Mouse (Mus musculus) hindbrain, embryonic 10.5 days (tissue): Measurements from ENCODE around the gene Gnao1. TPM values are rescaled to one million over a fixed set of nuclear protein-coding genes. Genes with fewer than 3 reads are reported as not detected.

ENCODE experiments used
- DNase-seq: peaks from one replicate; pipeline ENCODE4 v3.0.0-alpha.2; 2017; ENCODE audit warnings: low spot score
- H3K27ac ChIP-seq: fragments of 300-500 bp; sonication (generic); 2 replicates; pipeline ENCODE4 v1.5.1; 2016; ENCODE audit warnings: mild to moderate bottlenecking, moderate library complexity
- H3K27me3 ChIP-seq: fragments of 300-500 bp; sonication (generic); 2 replicates; pipeline ENCODE4 v1.6.1; 2016; ENCODE audit warnings: mild to moderate bottlenecking; ENCODE audit not compliant: poor library complexity, insufficient read depth, severe bottlenecking
- H3K36me3 ChIP-seq: fragments of 300-500 bp; sonication (generic); 2 replicates; pipeline ENCODE4 v1.6.1; 2016; ENCODE audit warnings: mild to moderate bottlenecking, moderate library complexity
- H3K4me1 ChIP-seq: fragments of 300-500 bp; sonication (generic); replicated peaks from 2 replicates; pipeline ENCODE4 v1.6.1; 2016; ENCODE audit warnings: mild to moderate bottlenecking
- H3K4me3 ChIP-seq: fragments of 300-500 bp; sonication (generic); 2 replicates; pipeline ENCODE4 v1.5.1; 2016; ENCODE audit warnings: mild to moderate bottlenecking, moderate library complexity
- H3K9me3 ChIP-seq: fragments of 300-500 bp; sonication (generic); 2 replicates; pipeline ENCODE4 v1.6.1; 2016; ENCODE audit warnings: mild to moderate bottlenecking, moderate library complexity
- WGBS: fragments of 180-500 bp; shearing (Covaris S2); methylation state at CpG from one replicate; pipeline ENCODE4 v1.1.7; 2016; 5-methylcytosine and 5-hydroxymethylcytosine counted together
- polyA plus RNA-seq: library from polyadenylated mRNA; unstranded; fragments of >200 nt; fragmentation: Nextera tagmentation; extraction: Ambion mirVana; gene quantifications from 2 replicates; pipeline ENCODE4 v1.2.1, GENCODE M21; 2016

The Gnao1 gene
- polyA plus RNA-seq, 1 experiment from 2014 or later = 32.7 TPM

DNA sequence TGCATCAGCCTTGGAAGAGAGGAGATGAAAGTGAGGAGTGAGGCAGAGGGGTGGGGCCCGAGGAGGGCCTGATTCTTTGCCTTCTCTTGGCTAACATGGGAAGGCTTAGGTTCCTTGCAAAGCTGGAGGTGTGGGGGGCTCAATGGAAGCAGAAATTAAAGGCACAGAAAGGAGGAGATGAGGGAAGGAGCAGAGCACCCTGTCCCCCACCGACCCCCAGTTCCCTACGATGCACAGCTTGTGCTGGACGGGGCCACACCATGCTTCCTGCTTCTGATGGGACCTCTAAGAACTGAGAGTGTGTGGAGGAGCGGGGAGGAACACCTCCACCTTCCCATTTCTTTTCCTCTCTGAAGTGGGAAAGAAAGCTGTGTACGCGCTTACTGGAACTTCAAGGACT lies 11.6 kb downstream of the Gnao1 start:
- WGBS = 92% methylated on average over 7 of the region's 7 CpGs
- Histone ChIP-seq H3K4me3 (no peak overlapping the region), H3K9me3 (no peaks in the 10 kb centered on the region), H3K36me3 (peaks cover 12% of the 10 kb centered on the region; the same call in 1 of the 2 replicates), H3K27ac (no peak overlapping the region), H3K4me1 (peaks cover 4% of the 10 kb centered on the region; the same call in 1 of the 2 replicates), H3K27me3 (no peaks in the 10 kb centered on the region)
- DNase-seq = peak; percentile 1

DNA sequence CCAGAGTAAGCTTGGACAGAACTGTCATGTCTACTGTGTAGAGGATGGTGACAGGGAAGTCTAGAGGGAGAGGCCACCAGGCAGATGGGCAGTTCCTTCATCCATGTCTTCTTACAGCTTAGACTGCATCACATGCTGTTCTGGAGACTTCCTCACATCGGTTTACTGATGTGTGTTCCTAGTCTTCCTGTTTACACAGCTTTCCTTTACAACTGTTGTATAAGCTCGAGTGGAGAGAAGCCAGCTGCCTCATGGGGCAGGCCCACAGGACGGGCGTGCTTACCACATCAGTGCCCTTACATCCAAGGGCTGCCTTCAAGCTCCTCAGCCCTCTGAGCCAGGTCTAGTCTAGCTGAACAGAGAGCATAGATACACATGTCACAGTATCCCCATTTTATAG lies 15.6 kb downstream of the Gnao1 start:
- H3K9me3 ChIP-seq = no peaks in the 10 kb centered on the region
- no peak for DNase-seq
- peaks cover 5% of the 10 kb centered on the region; the same call in 1 of the 2 replicates for H3K36me3 ChIP-seq
- H3K4me3 ChIP-seq = no peak overlapping the region
- no peak overlapping the region for H3K27ac ChIP-seq
- no peaks in the 10 kb centered on the region for H3K27me3 ChIP-seq
- 72% methylated on average over 4 of the region's 4 CpGs for WGBS
- 0 out of 2 replicates have a peak, but pooled peaks cover 4% of the 10 kb centered on the region for H3K4me1 ChIP-seq

GRCm38 (mm10) chr8:93830626-93831025 lies 20.9 kb downstream of the Gnao1 start:
- 91% methylated on average over 3 of the region's 3 CpGs for whole genome bisulfite sequencing
- Histone ChIP-seq H3K4me3 (no peak overlapping the region), H3K4me1 (peaks cover 10% of the 10 kb centered on the region), H3K9me3 (no peaks in the 10 kb centered on the region), H3K27me3 (no peaks in the 10 kb centered on the region), H3K27ac (no peak overlapping the region), H3K36me3 (no peaks in the 10 kb centered on the region)
- no peak for DNase-seq

GRCm38 (mm10) chr8:93835771-93836170 lies 26.0 kb downstream of the Gnao1 start:
- no peak for DNase-seq
- no peak overlapping the region for H3K27ac ChIP-seq
- 65% methylated on average over 5 of the region's 5 CpGs for WGBS
- H3K9me3 ChIP-seq = no peaks in the 10 kb centered on the region
- no peak overlapping the region for H3K4me3 ChIP-seq
- no peaks in the 10 kb centered on the region for H3K27me3 ChIP-seq
- no peaks in the 10 kb centered on the region for H3K36me3 ChIP-seq
- H3K4me1 ChIP-seq = peaks cover 41% of the 10 kb centered on the region

GRCm38 (mm10) chr8:93839113-93839512 lies 29.3 kb downstream of the Gnao1 start:
- H3K36me3 ChIP-seq = no peaks in the 10 kb centered on the region
- no peaks in the 10 kb centered on the region for H3K9me3 ChIP-seq
- no peak overlapping the region for H3K27ac ChIP-seq
- DNase-seq = no peak
- 28% methylated on average over 8 of the region's 8 CpGs for WGBS
- H3K4me3 ChIP-seq = no peak overlapping the region
- H3K4me1 ChIP-seq = peaks cover 49% of the 10 kb centered on the region
- H3K27me3 ChIP-seq = no peaks in the 10 kb centered on the region

GRCm38 (mm10) chr8:93840486-93840885 lies 30.7 kb downstream of the Gnao1 start:
- H3K9me3 ChIP-seq = no peaks in the 10 kb centered on the region
- peaks cover 51% of the 10 kb centered on the region for H3K4me1 ChIP-seq
- WGBS = 77% methylated on average over 4 of the region's 4 CpGs
- no peak for DNase-seq
- H3K36me3 ChIP-seq = no peaks in the 10 kb centered on the region
- H3K27ac ChIP-seq = no peak overlapping the region
- H3K4me3 ChIP-seq = no peak overlapping the region
- H3K27me3 ChIP-seq = no peaks in the 10 kb centered on the region

DNA sequence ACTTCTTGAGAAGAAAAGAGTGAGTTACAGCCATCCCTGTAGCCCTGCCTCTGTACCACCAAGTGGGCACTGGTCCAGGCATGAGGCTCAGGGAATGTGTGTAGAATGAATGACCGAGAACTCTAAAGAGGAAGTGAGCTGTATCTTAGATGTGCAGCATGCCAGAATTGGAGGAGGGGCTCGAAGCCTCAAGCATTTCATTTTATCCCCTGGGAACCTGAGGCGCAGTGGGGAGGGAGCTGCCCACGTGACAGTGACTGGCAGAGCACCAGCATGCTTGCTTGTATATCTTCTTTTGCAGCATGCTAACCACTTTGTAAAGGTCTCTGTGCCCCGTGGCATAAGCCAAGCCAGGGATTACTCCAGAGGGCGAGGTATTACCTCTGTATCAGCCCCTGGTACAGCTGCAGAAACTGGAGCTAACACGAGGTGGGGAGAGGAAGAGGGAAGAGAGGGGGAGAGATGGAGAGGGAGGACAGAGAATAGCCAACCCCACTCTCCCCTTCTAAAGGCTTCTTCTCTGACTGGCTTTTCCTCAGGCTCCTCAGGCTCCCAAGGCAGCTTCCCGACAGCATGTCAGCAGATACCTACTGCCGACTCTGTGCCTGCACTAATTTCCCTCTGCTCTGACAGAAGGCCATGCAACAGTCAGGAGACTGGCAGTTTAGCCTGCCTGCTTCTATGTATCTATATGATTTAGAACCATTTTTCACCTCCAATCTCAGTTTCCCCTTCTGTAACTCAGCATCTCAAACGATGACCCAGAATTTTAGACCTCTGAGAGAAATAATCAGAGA lies 31.4 kb downstream of the Gnao1 start:
- no peak for DNase-seq
- peak overlapping the region; percentile 45; the same call in 1 of the 2 replicates for H3K27ac ChIP-seq
- WGBS = 58% methylated on average over 10 of the region's 10 CpGs
- H3K27me3 ChIP-seq = no peaks in the 10 kb centered on the region
- H3K4me1 ChIP-seq = peaks cover 47% of the 10 kb centered on the region
- H3K4me3 ChIP-seq = no peak overlapping the region
- H3K36me3 ChIP-seq = no peaks in the 10 kb centered on the region
- no peaks in the 10 kb centered on the region for H3K9me3 ChIP-seq

DNA sequence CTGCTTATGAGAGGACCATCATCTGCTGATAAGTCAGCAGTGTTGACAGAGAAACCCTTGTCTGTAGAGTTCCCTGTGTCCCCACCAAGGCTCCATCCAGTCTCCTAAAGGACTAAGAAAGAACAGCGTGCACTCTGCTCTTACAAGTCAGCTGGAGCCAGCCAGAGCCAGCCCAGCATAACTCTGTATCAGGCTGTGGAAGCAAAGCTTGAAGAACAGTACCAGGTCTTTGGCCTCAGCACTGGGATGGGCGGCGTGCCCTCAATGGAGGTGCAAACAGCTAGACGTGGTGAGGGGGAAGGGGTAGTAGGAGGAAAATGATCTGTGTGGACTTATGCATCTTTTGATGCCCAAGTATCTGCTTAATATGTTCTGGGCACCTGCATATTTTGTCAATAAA lies 32.8 kb downstream of the Gnao1 start:
- no peaks in the 10 kb centered on the region for H3K27me3 ChIP-seq
- no peak for DNase-seq
- no peak overlapping the region for H3K4me3 ChIP-seq
- H3K27ac ChIP-seq = no peak overlapping the region
- no peaks in the 10 kb centered on the region for H3K9me3 ChIP-seq
- H3K36me3 ChIP-seq = no peaks in the 10 kb centered on the region
- 85% methylated on average over 4 of the region's 4 CpGs for WGBS
- H3K4me1 ChIP-seq = peaks cover 45% of the 10 kb centered on the region

DNA sequence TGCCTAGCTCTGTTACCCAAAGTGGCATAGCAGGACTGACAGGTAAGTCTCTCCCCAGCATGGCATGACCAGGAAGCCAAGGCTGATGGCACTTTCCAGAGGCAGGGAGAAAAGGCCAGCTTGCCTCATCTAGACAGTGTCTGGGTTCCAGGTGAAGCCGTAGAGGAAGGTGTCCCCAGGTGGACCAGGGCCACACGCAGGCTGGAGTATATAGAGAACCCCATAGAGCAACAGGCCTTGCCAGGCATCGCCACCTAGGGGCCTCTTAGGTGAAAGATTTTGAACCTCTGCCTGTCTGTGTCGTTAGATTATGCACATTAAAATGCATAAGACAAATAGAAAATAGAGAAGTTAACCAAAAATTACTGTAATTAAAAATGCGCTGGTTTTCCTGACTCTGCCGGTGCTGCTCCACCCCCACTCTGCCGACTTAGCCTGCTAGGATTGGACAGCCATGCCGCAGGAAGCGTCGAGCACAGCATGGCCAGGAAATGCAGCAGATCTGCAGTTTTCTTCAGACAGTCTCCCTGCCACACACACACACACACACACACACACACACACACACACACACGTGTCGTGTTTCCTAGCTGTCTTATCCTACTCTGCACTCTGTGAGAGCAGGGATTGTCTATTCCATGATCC lies 34.2 kb downstream of the Gnao1 start:
- H3K4me3 ChIP-seq = no peak overlapping the region
- DNase-seq = no peak
- H3K27ac ChIP-seq = no peak overlapping the region
- H3K27me3 ChIP-seq = no peaks in the 10 kb centered on the region
- H3K9me3 ChIP-seq = no peaks in the 10 kb centered on the region
- no peaks in the 10 kb centered on the region for H3K36me3 ChIP-seq
- WGBS = 45% methylated on average over 12 of the region's 12 CpGs
- peaks cover 31% of the 10 kb centered on the region for H3K4me1 ChIP-seq

DNA sequence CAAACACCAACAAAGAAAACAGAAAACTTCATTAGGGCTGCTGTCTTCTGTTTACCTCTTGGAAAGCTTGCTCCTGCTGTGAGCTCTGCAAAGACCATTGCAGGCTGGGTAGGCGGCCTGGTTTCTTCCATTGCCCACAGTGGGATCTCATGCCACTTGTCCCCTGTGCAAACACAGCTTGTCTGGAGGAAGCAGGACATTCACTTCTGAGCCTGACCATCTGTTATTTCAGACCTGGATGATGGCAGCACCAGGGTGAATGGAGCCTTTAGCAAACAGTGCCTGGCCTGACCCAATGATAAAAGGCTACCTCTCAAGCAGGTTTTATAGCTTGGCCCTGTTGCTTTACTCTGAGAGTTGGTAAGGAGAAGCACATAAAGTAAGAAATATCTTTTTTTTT lies 35.4 kb downstream of the Gnao1 start:
- H3K4me3 ChIP-seq = no peak overlapping the region
- peaks cover 21% of the 10 kb centered on the region for H3K4me1 ChIP-seq
- no peak overlapping the region for H3K27ac ChIP-seq
- no peaks in the 10 kb centered on the region for H3K36me3 ChIP-seq
- H3K27me3 ChIP-seq = no peaks in the 10 kb centered on the region
- no peak for DNase-seq
- WGBS = 62% methylated on average over 1 of the region's 1 CpGs
- no peaks in the 10 kb centered on the region for H3K9me3 ChIP-seq

- Histone ChIP-seq H3K27ac (no peak overlapping the region), H3K4me1 (no peaks in the 10 kb centered on the region; the same call in 1 of the 2 replicates), H3K36me3 (no peaks in the 10 kb centered on the region), H3K27me3 (no peaks in the 10 kb centered on the region), H3K9me3 (no peaks in the 10 kb centered on the region), H3K4me3 (no peak overlapping the region)
- 84% methylated on average over 11 of the region's 11 CpGs for WGBS
- no peak for DNase-seq
Observed at GRCm38 (mm10) chr8:93852087-93852645, 42.4 kb downstream of the Gnao1 start.

DNA sequence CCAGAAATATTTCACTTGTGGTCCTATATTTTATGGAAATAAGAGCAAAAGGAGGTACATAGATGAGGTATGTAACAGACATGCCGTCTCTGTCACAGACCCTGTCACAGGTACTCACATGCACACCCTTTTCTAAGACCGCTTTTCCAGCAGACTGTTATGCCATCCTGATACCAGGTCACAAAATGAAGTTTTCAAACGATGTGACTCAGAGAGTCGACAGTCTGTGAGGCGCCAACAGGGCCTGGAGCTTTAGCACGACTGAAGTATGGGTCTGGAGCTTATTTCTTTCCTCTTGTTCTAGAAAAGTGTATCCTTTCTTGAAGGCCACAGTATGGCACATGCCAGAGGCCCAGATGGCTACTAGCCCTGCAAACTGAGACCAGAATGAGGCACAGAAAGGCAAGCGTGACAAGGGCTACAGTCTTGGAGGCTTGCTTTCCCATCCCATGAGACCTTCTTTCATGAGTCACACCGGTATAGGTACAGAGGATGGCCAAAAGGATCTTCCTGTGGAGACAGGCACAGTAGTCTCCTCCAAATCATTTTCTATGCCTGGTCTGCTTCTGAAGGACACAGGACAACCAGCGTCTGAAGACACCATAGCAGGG lies 43.2 kb downstream of the Gnao1 start:
- no peaks in the 10 kb centered on the region for H3K9me3 ChIP-seq
- no peaks in the 10 kb centered on the region for H3K36me3 ChIP-seq
- H3K4me1 ChIP-seq = no peaks in the 10 kb centered on the region; the same call in 1 of the 2 replicates
- no peak overlapping the region for H3K27ac ChIP-seq
- WGBS = 88% methylated on average over 9 of the region's 9 CpGs
- DNase-seq = no peak
- no peaks in the 10 kb centered on the region for H3K27me3 ChIP-seq
- no peak overlapping the region for H3K4me3 ChIP-seq

DNA sequence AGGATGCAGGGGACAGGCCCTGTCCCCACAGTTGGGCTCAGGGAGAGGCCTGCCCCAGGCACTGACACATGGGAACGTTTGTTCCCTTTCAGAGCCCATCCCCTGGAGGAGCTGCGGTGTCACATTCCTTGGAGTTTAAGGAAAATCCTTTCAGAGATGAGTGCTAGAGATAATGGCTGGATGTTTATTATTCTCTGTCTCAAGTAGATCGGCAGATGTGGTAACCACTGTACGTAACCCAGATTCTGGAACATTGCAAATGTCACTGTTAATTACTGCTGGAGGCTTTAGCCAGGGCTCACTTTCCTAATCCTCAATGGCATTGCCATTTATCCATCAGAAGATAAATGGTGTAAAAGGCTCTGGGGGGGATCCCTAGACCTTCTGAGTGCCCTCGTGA lies 44.9 kb downstream of the Gnao1 start:
- no peaks in the 10 kb centered on the region for H3K36me3 ChIP-seq
- H3K27ac ChIP-seq = no peak overlapping the region
- no peaks in the 10 kb centered on the region for H3K9me3 ChIP-seq
- H3K4me3 ChIP-seq = no peak overlapping the region
- no peak for DNase-seq
- peaks cover 4% of the 10 kb centered on the region; the same call in 1 of the 2 replicates for H3K4me1 ChIP-seq
- no peaks in the 10 kb centered on the region for H3K27me3 ChIP-seq
- WGBS = 60% methylated on average over 5 of the region's 5 CpGs
